Mouse (Mus musculus) adrenal gland, adult 10 weeks (tissue): ENCODE results near the gene Tac1. TPM values are rescaled to one million over a fixed set of nuclear protein-coding genes. Genes with fewer than 3 reads are reported as not detected.

ENCODE experiments used
- polyA plus RNA-seq: library from polyadenylated mRNA; stranded (reverse); fragments of 350-450 nt; fragmentation: Illumina TruSeq; extraction: RNeasy Lipid Tissue Mini Kit (QIAGEN cat#74804); gene quantifications from one replicate; pipeline ENCODE4 v1.2.3, GENCODE M21; 2014; ENCODE audit warnings: low read depth, low replicate concordance

The Tac1 gene
- not detected for polyA plus RNA-seq

DNA sequence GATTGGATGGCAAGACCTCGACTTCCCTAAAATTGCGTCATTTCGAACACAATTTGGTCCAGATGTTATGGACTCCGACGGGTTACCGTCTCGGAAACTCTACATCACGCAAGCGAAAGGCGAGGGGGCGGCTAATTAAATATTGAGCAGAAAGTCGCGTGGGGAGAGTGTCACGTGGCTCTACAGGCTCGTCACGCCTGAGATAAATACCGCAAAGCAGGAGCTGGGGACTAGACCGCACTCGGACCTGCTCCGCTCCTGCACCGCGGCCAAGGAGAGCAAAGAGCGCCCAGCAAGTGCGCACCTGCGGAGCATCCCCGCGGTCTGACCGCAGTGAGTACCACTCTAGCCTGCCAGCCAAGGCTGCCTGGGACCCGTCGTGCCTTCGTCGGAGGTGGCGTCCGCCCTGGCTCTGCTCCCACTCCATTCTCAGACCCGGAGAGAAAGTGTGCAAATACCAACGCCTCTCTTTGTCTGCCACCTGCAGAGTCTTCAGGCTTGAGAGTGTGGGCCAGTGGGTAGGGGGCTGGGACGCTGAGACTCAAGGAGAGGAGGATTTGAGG, at the start of gene Tac1:
Tac1 (plus strand) TSS at position 51 of the 563 bp plus-strand sequence.

Other genes with a start within 250 kb of the Tac1 start
- 41.8 TPM for gene Asns, start 138.4 kb downstream of the Tac1 start, polyA plus RNA-seq